Mouse (Mus musculus): ENCODE measurements around the gene Rrp9. TPM values are rescaled to one million over a fixed set of nuclear protein-coding genes. Genes with fewer than 3 reads are reported as not detected.

The Rrp9 gene
- polyA plus RNA-seq, 1 experiment from 2014 or later = 41.2 TPM

DNA sequence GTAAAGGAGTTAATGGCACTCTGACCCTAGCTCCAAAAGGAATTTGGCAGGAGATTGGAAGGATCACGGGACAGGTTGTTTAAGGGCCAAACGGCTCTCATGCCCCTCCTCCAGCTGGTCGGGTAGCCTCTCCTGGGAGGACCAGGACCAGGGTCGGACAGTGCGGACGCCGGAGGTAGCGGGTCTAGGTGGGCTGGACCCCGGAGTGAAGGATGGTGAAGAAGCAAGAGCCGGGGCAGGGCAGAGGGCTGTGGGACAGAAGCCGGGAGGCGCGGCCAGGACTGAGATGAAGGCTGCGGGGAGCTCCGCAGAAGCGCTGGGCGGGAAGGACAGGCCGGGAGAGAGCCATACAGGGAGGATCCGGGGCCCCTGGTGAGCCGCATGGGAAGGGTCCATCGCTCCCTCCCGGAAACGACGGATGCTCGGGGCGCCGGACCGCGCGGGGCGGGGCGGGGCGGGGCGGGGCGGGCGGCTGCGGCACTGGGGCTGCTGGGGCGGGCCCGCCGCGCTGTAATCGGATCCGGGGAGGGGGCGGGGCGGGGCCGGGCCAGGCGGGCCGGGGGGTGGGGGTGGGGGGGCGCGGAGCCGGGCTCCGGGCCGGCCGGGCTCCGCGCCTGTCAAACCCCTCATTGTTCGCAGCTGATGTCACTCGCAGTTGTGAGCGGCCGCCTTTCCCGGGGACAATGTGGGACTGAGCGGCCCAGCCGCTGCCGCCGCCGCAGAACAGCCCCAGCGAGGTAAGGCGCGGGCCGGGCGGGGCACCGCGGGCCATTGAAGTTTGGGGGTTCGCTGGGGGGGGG, 22.3 kb upstream of the Rrp9 start, which contains the start of gene Pcbp4:
Pcbp4 (plus strand) TSS at position 21 of the 800 bp plus-strand sequence.
- WGBS = under 1% methylated on average over 61 of the region's 74 CpGs

DNA sequence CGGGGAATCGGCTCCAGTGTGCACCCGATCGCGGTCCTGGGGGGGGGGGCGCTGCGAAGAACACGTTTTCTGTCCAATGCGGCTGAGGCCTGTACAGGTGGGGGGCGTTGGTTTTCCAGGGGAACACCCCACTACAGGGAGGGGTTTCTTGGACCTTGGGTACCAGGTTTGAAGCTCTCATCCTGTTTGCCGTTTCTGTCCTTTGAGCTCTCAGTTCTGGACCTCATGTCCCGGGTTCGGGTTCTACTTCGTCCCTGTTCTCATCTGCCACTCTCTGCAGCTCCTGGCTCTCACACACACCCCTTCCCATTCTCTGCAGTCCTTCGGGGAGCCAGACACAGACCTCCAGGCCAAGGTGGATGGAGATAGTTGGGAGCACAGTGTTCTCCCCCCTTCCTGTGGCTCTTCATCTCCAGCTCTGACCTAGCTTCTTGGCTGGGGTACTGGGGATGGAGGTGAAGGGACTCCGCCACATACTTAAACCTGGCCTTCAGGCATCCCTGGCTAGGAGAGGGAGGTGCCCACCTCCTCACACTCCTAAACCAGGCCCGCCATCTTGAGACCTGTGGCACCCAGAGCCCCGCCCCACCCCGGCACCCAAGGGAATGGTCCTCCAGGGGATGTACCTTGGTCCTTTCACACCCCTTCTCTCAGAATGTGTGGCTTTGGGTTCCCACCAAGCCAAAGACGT, 21.5 kb upstream of the Rrp9 start:
- peak overlapping the region; percentile 96 for H3K27ac ChIP-seq (replicated peaks; ENCODE audit: low read depth, low read length)
- peak overlapping the region; percentile 80 for H3K4me3 ChIP-seq (replicated peaks; ENCODE audit: low read depth, low read length)
- DNase-seq = peak; percentile 66
- under 1% methylated on average over 19 of the region's 20 CpGs for WGBS
- peaks cover 45% of the 10 kb centered on the region for H3K4me1 ChIP-seq (ENCODE audit: control insufficient read depth, insufficient read depth, low read length)
- H3K9me3 ChIP-seq (ENCODE audit: control insufficient read depth, low read length) = no peaks in the 10 kb centered on the region
- no peaks in the 10 kb centered on the region for H3K27me3 ChIP-seq (ENCODE audit: control insufficient read depth, insufficient read depth, low read length)
- H3K9ac ChIP-seq (replicated peaks; ENCODE audit: low read length) = peak overlapping the region; percentile 95
- H3K36me3 ChIP-seq (ENCODE audit: control insufficient read depth, insufficient read depth, low read length) = peaks cover 5% of the 10 kb centered on the region; the same call in 1 of the 2 replicates
- peak; percentile 18; the same call in 1 of the 2 replicates for ATAC-seq (ENCODE audit: low FRiP score, low TSS enrichment)
- H3K4me2 ChIP-seq (ENCODE audit: low read length) = peak overlapping the region; percentile 100

More for the DNA sequence above, 22.3 kb upstream of the Rrp9 start, which contains the start of gene Pcbp4:
- Histone ChIP-seq H3K36me3 (ENCODE audit: control insufficient read depth, insufficient read depth, low read length) (peaks cover 2% of the 10 kb centered on the region; the same call in 1 of the 2 replicates), H3K9ac (replicated peaks; ENCODE audit: low read length) (peak within 1 kb of the TSS; percentile 95), H3K27me3 (ENCODE audit: control insufficient read depth, insufficient read depth, low read length) (no peaks in the 10 kb centered on the region), H3K27ac (replicated peaks; ENCODE audit: low read depth, low read length) (peak within 1 kb of the TSS; percentile 96), H3K4me3 (replicated peaks; ENCODE audit: low read depth, low read length) (peak within 1 kb of the TSS; percentile 80), H3K9me3 (ENCODE audit: control insufficient read depth, low read length) (no peaks in the 10 kb centered on the region), H3K4me1 (ENCODE audit: control insufficient read depth, insufficient read depth, low read length) (peaks cover 48% of the 10 kb centered on the region), H3K4me2 (ENCODE audit: low read length) (peak within 1 kb of the TSS; percentile 100)
- ATAC-seq (ENCODE audit: low FRiP score, low TSS enrichment) (peak; percentile 68), DNase-seq (peak; percentile 83)

DNA sequence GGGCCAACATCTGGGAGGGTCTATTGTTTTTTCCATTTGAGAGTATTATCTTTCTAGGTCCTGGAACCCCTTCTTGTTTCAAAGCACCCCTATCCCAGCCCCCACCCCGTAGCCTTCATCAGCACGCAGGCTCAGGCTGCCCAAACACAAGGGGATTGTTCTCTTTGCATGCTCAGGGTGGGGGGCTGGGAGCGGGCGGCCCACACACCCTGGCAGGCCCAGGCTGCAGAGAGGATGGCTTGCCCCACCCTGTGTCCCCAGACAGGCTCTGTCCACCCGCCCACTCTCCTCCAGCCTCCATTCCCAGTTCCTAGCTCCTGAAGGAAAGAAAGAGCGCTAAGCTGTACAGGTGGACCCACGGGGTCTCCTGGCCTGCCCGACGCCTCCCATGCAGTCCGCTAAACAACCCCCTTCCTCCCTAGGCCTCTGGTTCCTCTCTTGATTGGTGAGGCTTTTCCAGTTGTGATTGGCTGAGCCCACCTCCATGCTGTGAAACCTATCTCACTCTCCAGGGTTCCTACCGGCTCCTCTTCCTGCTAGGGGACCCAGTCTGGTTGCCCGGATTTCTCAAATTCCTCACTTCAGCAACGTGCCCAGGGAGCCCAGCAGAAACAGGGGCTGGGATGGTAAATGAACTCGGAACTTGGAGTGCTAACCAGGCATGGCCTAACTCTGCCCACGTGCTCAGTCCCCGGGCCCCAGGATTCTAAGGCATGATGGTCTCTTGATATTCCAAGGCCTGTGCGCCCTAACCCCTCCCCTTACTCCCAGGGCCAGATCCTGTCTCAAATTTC, 20.7 kb upstream of the Rrp9 start:
- Histone ChIP-seq H3K4me2 (ENCODE audit: low read length) (peak overlapping the region; percentile 100), H3K9me3 (ENCODE audit: control insufficient read depth, low read length) (no peaks in the 10 kb centered on the region), H3K27me3 (ENCODE audit: control insufficient read depth, insufficient read depth, low read length) (no peaks in the 10 kb centered on the region), H3K27ac (replicated peaks; ENCODE audit: low read depth, low read length) (peak overlapping the region; percentile 96), H3K4me1 (ENCODE audit: control insufficient read depth, insufficient read depth, low read length) (peaks cover 48% of the 10 kb centered on the region), H3K36me3 (ENCODE audit: control insufficient read depth, insufficient read depth, low read length) (peaks cover 10% of the 10 kb centered on the region), H3K9ac (replicated peaks; ENCODE audit: low read length) (peak overlapping the region; percentile 95), H3K4me3 (replicated peaks; ENCODE audit: low read depth, low read length) (peak overlapping the region; percentile 80)
- peak; percentile 76 for DNase-seq
- ATAC-seq (ENCODE audit: low FRiP score, low TSS enrichment) = peak; percentile 36
- under 1% methylated on average over 17 of the region's 17 CpGs for WGBS

DNA sequence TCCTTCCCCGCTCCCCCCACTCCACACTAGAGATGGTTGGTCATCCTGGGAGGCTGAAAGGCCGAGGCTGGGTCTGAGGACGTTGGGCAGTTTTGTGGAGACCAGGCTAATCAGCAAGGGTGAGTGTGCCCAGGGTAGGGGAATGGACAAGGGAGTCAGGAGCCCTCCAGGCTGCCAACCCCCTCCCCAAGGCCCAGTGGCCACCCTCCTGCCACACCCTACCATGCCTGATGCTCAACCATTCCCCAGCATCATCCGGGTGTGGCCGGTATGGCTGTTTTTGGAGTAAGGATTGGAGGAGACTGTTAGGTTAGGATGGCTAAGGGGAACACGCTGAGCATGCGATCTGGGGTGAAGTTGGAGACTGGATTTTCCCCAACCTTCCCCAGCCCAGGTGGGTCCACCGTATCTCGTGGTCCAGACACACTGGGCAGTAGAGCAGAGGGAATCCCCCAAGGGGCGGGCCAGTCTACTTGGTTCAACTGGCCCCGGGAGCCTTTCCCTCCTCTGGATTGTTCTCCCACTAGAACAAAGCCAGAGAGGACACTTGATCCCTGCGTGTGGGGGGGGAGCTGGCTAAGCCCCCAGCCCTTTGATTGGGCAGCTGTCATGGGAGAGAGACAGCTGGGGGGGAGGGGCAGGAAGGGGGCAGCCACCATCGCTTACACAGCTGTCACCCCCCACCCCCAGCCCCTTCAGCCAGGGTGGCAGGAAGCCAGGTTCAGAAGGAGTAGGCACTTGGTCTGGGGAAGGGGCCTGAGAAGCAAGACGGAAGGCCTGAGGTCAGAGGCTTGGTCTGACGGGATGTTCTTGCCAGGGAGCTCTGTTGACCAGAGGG, 19.2 kb upstream of the Rrp9 start:
- no peak for ATAC-seq (ENCODE audit: low FRiP score, low TSS enrichment)
- Histone ChIP-seq H3K9me3 (ENCODE audit: control insufficient read depth, low read length) (no peaks in the 10 kb centered on the region), H3K4me2 (ENCODE audit: low read length) (peak overlapping the region; percentile 100), H3K9ac (replicated peaks; ENCODE audit: low read length) (peak overlapping the region; percentile 95), H3K36me3 (ENCODE audit: control insufficient read depth, insufficient read depth, low read length) (peaks cover 23% of the 10 kb centered on the region), H3K27me3 (ENCODE audit: control insufficient read depth, insufficient read depth, low read length) (no peaks in the 10 kb centered on the region), H3K4me3 (replicated peaks; ENCODE audit: low read depth, low read length) (peak overlapping the region; percentile 80), H3K4me1 (ENCODE audit: control insufficient read depth, insufficient read depth, low read length) (peaks cover 48% of the 10 kb centered on the region), H3K27ac (replicated peaks; ENCODE audit: low read depth, low read length) (peak overlapping the region; percentile 96)
- WGBS = 19% methylated on average over 15 of the region's 15 CpGs
- DNase-seq = peak; percentile 70

DNA sequence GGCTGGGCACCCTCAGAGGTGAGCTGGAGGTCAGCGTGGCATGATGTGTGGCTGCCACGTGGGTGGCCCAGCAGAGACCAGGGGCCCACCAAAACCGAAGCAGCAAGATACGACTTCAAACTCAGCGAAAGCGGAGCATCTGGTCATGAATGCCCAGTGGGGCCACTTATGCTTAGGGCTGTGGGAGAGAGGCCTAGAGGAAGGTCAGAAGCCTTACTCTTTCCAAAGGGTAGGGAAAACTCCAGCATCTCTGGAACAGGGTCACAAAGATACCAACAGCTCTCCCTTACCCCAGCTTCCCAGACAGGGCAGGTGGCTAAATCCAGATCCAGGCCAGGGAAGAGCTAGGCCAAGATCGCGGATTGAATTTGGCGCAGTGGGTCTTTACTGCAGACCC, 18.6 kb upstream of the Rrp9 start:
- Histone ChIP-seq H3K4me3 (replicated peaks; ENCODE audit: low read depth, low read length) (peak overlapping the region; percentile 80), H3K27me3 (ENCODE audit: control insufficient read depth, insufficient read depth, low read length) (no peaks in the 10 kb centered on the region), H3K9ac (replicated peaks; ENCODE audit: low read length) (peak overlapping the region; percentile 95), H3K36me3 (ENCODE audit: control insufficient read depth, insufficient read depth, low read length) (peaks cover 30% of the 10 kb centered on the region), H3K9me3 (ENCODE audit: control insufficient read depth, low read length) (no peaks in the 10 kb centered on the region), H3K4me2 (ENCODE audit: low read length) (peak overlapping the region; percentile 100), H3K27ac (replicated peaks; ENCODE audit: low read depth, low read length) (peak overlapping the region; percentile 96), H3K4me1 (ENCODE audit: control insufficient read depth, insufficient read depth, low read length) (peaks cover 48% of the 10 kb centered on the region)
- ATAC-seq (ENCODE audit: low FRiP score, low TSS enrichment) (no peak), DNase-seq (no peak)
- 30% methylated on average over 9 of the region's 9 CpGs for WGBS

DNA sequence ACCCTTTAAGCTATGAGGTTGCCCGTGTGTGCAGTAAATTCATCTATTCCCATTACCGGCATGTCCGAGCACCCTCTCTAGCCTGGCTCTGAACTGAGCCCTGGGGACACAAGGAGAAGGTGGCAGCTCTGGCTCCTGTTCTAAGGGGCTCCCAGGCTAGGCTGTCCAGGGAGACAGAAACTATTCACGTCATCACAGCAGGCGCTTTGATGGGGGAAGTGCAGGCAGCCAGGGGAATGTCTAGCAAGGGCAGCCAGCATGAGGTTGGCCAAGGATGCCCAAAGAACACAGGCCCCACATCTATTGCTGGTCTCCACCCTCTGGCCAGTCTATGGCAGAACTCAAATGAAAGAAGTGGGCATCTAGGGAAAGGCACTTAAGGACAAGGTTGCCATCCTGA, 17.8 kb upstream of the Rrp9 start:
- H3K4me1 ChIP-seq (ENCODE audit: control insufficient read depth, insufficient read depth, low read length) = peaks cover 42% of the 10 kb centered on the region
- ATAC-seq (ENCODE audit: low FRiP score, low TSS enrichment) = no peak
- no peaks in the 10 kb centered on the region for H3K27me3 ChIP-seq (ENCODE audit: control insufficient read depth, insufficient read depth, low read length)
- no peaks in the 10 kb centered on the region for H3K9me3 ChIP-seq (ENCODE audit: control insufficient read depth, low read length)
- peaks cover 36% of the 10 kb centered on the region for H3K36me3 ChIP-seq (ENCODE audit: control insufficient read depth, insufficient read depth, low read length)
- peak overlapping the region; percentile 100 for H3K4me2 ChIP-seq (ENCODE audit: low read length)
- 47% methylated on average over 5 of the region's 5 CpGs for WGBS
- peak overlapping the region; percentile 95; the same call in 1 of the 2 replicates for H3K9ac ChIP-seq (replicated peaks; ENCODE audit: low read length)
- H3K27ac ChIP-seq (replicated peaks; ENCODE audit: low read depth, low read length) = peak overlapping the region; percentile 96
- H3K4me3 ChIP-seq (replicated peaks; ENCODE audit: low read depth, low read length) = no peak overlapping the region
- DNase-seq = no peak

DNA sequence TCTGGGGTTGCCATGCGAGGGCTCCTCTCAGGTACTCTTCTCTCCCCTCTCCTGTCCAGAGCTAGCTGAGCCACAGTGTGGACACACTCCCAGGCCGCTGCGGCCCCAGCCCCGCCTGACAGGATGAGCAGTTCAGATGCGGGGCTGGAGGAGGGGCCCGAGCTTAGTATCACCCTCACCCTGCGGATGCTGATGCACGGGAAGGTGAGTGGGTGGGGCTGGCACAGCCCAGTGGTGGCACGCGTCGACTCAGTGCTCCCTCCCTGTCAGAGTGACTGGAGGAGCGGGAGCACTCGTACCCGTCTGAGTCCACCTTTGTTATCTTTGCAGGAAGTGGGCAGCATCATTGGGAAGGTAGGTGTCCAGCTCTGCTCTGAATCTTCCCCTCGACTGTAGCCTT, 15.8 kb upstream of the Rrp9 start:
- Histone ChIP-seq H3K9me3 (ENCODE audit: control insufficient read depth, low read length) (no peaks in the 10 kb centered on the region), H3K4me1 (ENCODE audit: control insufficient read depth, insufficient read depth, low read length) (peaks cover 49% of the 10 kb centered on the region), H3K27ac (replicated peaks; ENCODE audit: low read depth, low read length) (no peak overlapping the region), H3K9ac (replicated peaks; ENCODE audit: low read length) (peak overlapping the region; percentile 21; the same call in 1 of the 2 replicates), H3K4me2 (ENCODE audit: low read length) (no peak overlapping the region), H3K36me3 (ENCODE audit: control insufficient read depth, insufficient read depth, low read length) (peaks cover 53% of the 10 kb centered on the region), H3K4me3 (replicated peaks; ENCODE audit: low read depth, low read length) (no peak overlapping the region), H3K27me3 (ENCODE audit: control insufficient read depth, insufficient read depth, low read length) (no peaks in the 10 kb centered on the region)
- no peak for ATAC-seq (ENCODE audit: low FRiP score, low TSS enrichment)
- DNase-seq = no peak
- WGBS = 83% methylated on average over 15 of the region's 15 CpGs
